Mouse (Mus musculus) liver, embryonic 12.5 days (tissue): ENCODE measurements around the gene Shox2. TPM values are rescaled to one million over a fixed set of nuclear protein-coding genes. Genes with fewer than 3 reads are reported as not detected.

Experiments
- ATAC-seq: fragments of 200-750 bp; cut with Nextera tagmentation; 2 replicates; pipeline ENCODE4 v1.8.0; 2017; ENCODE audit warnings: moderate number of reproducible peaks, mild to moderate bottlenecking, moderate library complexity
- H3K27ac ChIP-seq: fragments of 300-500 bp; sonication (generic); 2 replicates; pipeline ENCODE4 v1.5.1; 2016; ENCODE audit warnings: mild to moderate bottlenecking
- H3K27me3 ChIP-seq: fragments of 300-500 bp; sonication (generic); replicated peaks from 2 replicates; pipeline ENCODE4 v1.6.1; 2016; ENCODE audit warnings: mild to moderate bottlenecking, moderate library complexity
- H3K36me3 ChIP-seq: fragments of 300-500 bp; sonication (generic); 2 replicates; pipeline ENCODE4 v1.6.1; 2016; ENCODE audit warnings: mild to moderate bottlenecking, moderate library complexity
- H3K4me1 ChIP-seq: fragments of 300-500 bp; sonication (generic); 2 replicates; pipeline ENCODE4 v1.6.1; 2016
- H3K4me2 ChIP-seq: fragments of 300-500 bp; sonication (generic); 2 replicates; pipeline ENCODE4 v1.6.1; 2016; ENCODE audit warnings: mild to moderate bottlenecking, moderate library complexity
- H3K4me3 ChIP-seq: fragments of 300-500 bp; sonication (generic); 2 replicates; pipeline ENCODE4 v1.5.1; 2016; ENCODE audit warnings: mild to moderate bottlenecking, moderate library complexity
- H3K9ac ChIP-seq: fragments of 300-500 bp; sonication (generic); 2 replicates; pipeline ENCODE4 v1.6.1; 2016; ENCODE audit warnings: mild to moderate bottlenecking, moderate library complexity
- H3K9me3 ChIP-seq: fragments of 300-500 bp; sonication (generic); replicated peaks from 2 replicates; pipeline ENCODE4 v1.6.1; 2016; ENCODE audit warnings: mild to moderate bottlenecking, moderate library complexity
- WGBS: fragments of 180-500 bp; shearing (Covaris S2); methylation state at CpG from one replicate; pipeline ENCODE4 v1.1.7; 2016; ENCODE audit not compliant: insufficient replicate concordance; 5-methylcytosine and 5-hydroxymethylcytosine counted together
- polyA plus RNA-seq: library from polyadenylated mRNA; unstranded; fragments of >200 nt; fragmentation: Nextera tagmentation; extraction: Ambion mirVana; gene quantifications from 2 replicates; pipeline ENCODE4 v1.2.1, GENCODE M21; 2016

The Shox2 gene
- polyA plus RNA-seq, 1 experiment from 2014 or later: 0.17 TPM

DNA sequence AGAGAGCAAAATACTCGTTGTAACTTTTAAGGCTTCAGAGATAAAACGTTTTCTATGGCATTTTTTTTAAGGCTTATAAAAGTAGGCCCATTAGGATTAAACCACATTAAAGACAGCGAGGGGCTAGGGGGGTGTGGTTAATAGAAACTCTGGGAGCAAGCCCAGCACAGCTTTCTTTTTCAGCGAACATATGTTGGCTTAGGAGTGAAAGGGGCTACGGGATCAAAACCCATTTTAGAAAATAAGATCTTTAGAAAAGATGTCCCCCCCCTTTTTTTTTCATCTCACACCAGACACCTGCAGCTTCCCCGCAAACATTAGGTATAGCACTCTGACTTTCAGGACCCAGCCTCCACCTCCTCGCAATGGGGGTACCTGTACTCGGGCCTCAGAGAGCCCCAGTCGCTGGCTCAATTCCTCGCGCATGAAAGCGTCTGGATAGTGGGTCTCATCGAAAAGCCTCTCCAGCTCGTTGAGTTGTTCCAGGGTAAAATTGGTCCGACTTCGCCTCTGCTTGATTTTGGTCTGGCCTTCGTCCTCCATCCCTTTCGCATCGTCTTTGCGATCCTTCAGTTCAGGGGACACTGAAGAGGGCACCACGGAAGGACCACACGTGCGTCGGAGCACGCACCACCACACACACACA lies 3.6 kb downstream of the Shox2 start:
- Histone ChIP-seq H3K27me3 (peaks cover 92% of the 10 kb centered on the region), H3K4me1 (peaks cover 36% of the 10 kb centered on the region), H3K4me3 (no peak overlapping the region), H3K4me2 (no peak overlapping the region), H3K27ac (no peak overlapping the region), H3K9ac (no peak overlapping the region), H3K36me3 (no peaks in the 10 kb centered on the region), H3K9me3 (no peaks in the 10 kb centered on the region)
- ATAC-seq: no peak
- WGBS: 2% methylated on average over 25 of the region's 25 CpGs

DNA sequence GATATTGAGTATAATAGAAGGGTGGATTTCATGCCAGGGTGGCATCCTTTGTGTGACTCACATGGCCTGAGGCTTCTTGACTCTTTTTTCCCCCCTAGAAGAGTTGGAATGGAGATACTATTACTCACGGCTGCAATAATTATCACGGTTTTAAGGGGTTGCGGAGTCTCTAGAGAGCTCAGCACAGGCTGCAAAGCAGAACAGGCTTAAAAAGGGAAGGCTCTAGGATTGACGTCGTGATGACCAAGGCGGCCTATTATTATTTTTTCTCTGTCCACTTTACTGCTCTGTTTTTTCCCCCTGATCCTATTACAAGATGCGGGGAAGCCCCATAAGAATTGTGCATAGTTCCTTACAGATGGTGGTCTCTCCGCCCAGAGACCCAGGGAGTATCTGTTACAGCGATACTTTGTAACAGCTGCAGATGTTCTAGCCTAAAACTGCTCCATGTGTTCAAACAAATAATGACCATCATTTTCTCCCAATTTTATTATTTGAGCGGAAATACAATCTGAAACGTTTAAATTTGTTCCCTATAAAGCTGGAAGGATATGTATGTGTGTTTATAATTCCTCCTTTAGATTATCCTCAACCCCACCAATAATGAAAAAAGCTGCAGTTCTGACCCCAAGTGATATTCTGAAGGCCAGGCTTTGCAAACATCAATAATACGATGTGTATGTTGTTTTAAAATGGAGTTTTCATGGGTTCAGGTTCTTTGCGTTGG lies 4.5 kb downstream of the Shox2 start:
- ATAC-seq: no peak
- peaks cover 91% of the 10 kb centered on the region for H3K27me3 ChIP-seq
- no peak overlapping the region for H3K4me2 ChIP-seq
- H3K9me3 ChIP-seq: no peaks in the 10 kb centered on the region
- WGBS: 10% methylated on average over 13 of the region's 13 CpGs
- H3K27ac ChIP-seq: no peak overlapping the region
- H3K4me1 ChIP-seq: peaks cover 28% of the 10 kb centered on the region
- no peak overlapping the region for H3K9ac ChIP-seq
- no peak overlapping the region for H3K4me3 ChIP-seq
- H3K36me3 ChIP-seq: no peaks in the 10 kb centered on the region

DNA sequence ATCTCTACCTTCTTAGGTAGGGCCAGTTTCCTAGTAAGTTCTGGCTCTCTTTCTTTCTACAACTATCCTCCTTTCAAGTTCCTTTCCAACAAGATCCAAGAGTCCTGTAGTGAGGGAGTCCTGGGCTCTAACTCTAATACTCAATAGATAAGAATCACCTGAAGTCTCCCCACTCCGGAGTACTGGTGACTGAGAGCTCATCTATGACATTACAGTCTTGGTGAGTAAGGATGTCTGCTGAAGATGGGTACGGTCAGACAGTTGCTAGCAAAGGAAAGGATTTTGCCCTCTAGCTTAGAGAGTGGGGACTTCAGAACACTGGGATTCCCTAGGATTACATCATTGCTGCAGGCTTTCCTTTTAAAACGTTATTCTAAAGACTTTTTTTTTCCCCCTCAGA lies 7.1 kb downstream of the Shox2 start:
- H3K9ac ChIP-seq: no peak overlapping the region
- H3K9me3 ChIP-seq: no peaks in the 10 kb centered on the region
- peaks cover 89% of the 10 kb centered on the region for H3K27me3 ChIP-seq
- H3K27ac ChIP-seq: no peak overlapping the region
- H3K4me3 ChIP-seq: no peak overlapping the region
- H3K36me3 ChIP-seq: no peaks in the 10 kb centered on the region
- 0 out of 2 replicates have a peak, but pooled peaks cover 18% of the 10 kb centered on the region for H3K4me1 ChIP-seq
- no peak overlapping the region for H3K4me2 ChIP-seq
- ATAC-seq: no peak
- WGBS: 12% methylated on average over 3 of the region's 3 CpGs

DNA sequence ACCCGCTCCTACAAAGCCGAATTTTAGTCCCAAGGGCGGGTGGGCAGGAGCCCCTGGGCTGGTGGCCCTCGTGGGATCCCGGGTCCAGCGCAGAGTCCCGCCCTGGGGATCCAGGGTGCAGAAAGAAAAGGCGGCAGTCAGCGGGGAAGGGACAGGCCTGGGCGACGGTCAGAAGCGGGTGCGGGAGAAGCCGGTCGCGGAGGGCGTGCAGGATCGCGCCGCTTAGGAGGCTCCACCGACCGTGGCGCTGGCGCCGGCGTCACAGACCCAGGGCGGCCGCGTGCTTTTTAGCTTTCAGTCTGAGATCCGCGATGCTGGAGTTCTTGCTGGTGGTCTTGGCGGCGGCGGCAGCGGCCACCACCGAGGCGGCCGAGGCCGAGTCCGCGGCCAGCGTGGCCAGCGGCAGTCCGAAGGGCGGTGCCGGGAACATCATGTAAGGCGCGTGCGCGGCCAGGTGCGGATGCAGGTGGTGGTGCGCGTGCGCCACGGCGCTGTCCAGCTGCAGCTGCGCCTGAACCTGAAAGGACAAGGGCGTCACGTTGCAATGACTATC lies 8.1 kb downstream of the Shox2 start:
- Histone ChIP-seq H3K27me3 (peaks cover 79% of the 10 kb centered on the region), H3K36me3 (no peaks in the 10 kb centered on the region), H3K9ac (no peak overlapping the region), H3K4me2 (peak overlapping the region; percentile 71), H3K27ac (no peak overlapping the region), H3K9me3 (no peaks in the 10 kb centered on the region), H3K4me1 (0 out of 2 replicates have a peak, but pooled peaks cover 14% of the 10 kb centered on the region), H3K4me3 (peak overlapping the region; percentile 51)
- peak; percentile 60 for ATAC-seq
- under 1% methylated on average over 59 of the region's 59 CpGs for WGBS

DNA sequence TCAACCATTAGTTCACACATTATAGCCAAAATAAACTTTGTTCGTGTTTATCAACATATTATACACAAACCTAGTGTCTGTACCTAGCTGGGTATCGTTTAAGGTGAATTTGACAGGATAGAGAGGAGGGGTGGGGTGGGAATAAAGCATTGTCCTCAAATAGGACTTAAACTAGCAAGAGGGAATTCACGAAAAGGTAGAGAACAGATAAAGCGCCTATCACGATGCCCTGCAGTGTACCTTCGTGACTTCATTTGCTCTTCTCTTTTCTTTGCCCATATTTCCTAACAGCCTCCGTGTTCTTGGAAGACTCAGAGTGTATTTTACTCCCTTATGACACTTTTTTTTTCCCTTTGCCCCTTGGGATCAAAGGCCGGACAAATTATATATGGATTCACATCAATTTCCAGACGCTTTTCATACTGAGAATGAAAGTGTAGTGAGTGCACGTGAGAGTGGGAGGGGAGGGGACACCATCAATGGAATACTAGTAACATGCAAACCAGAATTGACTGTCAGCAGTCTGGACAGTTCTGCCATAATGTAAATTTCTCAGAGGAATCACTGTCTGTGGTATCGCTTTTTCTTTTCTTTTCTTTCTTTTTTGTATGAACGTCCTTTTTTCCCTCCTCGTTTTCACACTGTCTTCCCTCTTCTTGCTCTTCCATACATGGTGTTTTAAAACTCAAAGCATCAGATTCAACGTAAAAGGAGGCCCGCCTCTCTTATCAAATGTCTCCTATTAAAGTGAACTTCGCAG lies 9.2 kb downstream of the Shox2 start:
- no peak for ATAC-seq
- no peak overlapping the region for H3K27ac ChIP-seq
- no peak overlapping the region for H3K4me3 ChIP-seq
- no peaks in the 10 kb centered on the region for H3K9me3 ChIP-seq
- no peak overlapping the region for H3K4me2 ChIP-seq
- 4% methylated on average over 16 of the region's 16 CpGs for WGBS
- peaks cover 73% of the 10 kb centered on the region for H3K27me3 ChIP-seq
- H3K9ac ChIP-seq: no peak overlapping the region
- H3K4me1 ChIP-seq: 0 out of 2 replicates have a peak, but pooled peaks cover 12% of the 10 kb centered on the region
- H3K36me3 ChIP-seq: no peaks in the 10 kb centered on the region

DNA sequence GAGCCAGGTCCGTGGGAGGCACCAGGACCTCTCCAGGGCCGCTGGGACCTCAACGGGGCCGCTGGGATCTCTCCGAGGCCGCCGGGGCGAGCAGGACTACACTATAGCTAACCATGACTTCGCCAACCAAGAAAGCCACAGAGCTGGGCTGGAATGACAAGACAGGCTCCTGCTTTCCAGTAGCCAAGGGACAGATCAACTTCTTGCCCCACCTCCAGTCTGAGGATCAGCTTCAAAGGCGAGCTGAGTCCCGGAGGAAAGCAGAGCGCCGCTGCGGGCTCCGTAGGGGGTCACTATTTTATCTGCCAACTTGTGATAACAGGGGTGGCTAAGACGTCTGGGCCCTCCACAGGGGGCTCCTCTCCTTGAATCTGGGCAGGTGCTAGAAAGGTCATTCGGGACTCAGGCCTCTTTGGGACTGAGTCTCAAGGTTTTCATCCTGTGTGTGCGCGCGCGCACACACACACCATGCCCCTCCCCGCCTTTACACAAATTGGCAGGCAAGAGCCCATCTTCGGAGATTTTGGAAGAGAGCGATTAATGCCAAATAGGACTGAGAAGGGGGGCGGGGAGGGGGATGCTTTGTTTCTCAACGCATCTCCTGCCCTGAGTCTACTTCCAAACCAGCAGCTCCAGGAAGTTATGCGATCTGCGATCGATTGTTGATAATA lies 10.8 kb downstream of the Shox2 start:
- no peak overlapping the region for H3K9ac ChIP-seq
- WGBS: 3% methylated on average over 29 of the region's 29 CpGs
- H3K27me3 ChIP-seq: peaks cover 67% of the 10 kb centered on the region
- no peaks in the 10 kb centered on the region for H3K36me3 ChIP-seq
- no peak overlapping the region for H3K27ac ChIP-seq
- H3K9me3 ChIP-seq: no peaks in the 10 kb centered on the region
- peak overlapping the region; percentile 44 for H3K4me2 ChIP-seq
- H3K4me1 ChIP-seq: 0 out of 2 replicates have a peak, but pooled peaks cover 12% of the 10 kb centered on the region
- H3K4me3 ChIP-seq: peak overlapping the region; percentile 25
- ATAC-seq: 0 out of 2 replicates have a peak, but pooled peaks have one; percentile 10

DNA sequence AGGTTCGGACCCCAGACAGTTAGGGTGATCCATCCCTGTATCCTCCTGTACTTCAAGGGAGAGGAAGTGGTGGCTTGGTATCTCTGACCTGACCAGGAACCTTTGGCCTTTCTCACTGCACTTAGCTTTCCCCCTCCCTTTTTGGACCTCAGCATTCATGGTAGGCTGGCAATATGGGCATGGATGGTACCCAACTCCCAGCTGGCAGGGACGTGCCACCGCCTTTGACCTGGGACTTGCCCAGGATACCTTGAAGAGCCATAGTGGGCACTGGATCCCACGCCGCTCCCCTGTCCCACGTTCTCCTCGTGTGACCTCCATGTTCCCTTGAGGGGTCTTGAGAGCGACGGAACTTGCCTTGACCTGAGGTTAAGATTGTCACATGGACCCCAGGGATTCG lies 11.3 kb downstream of the Shox2 start:
- peaks cover 68% of the 10 kb centered on the region for H3K27me3 ChIP-seq
- no peak overlapping the region for H3K9ac ChIP-seq
- 3% methylated on average over 10 of the region's 10 CpGs for WGBS
- ATAC-seq: no peak
- H3K4me1 ChIP-seq: 0 out of 2 replicates have a peak, but pooled peaks cover 12% of the 10 kb centered on the region
- H3K9me3 ChIP-seq: no peaks in the 10 kb centered on the region
- H3K27ac ChIP-seq: no peak overlapping the region
- H3K4me2 ChIP-seq: peak overlapping the region; percentile 44
- no peaks in the 10 kb centered on the region for H3K36me3 ChIP-seq
- H3K4me3 ChIP-seq: peak overlapping the region; percentile 25; the same call in 1 of the 2 replicates

DNA sequence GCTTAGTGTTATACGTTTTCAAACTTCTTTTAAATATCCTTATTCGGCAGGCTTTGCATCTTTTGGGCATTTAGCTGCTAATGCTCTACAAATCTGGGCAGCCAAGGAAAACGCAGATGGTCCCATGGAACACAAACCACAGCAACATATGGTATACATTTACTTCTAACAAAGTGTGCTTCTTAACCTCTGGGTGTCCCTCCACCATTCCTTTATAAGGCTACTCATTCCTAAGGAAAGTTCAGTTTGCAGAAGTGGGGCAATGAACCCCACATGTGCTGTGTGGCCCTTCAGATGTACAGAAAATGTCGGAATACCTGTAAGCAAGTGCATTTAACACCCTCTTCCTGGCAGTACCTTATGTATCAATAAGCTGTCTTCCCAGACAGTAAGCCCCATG lies 14.1 kb downstream of the Shox2 start:
- WGBS: 55% methylated on average over 4 of the region's 4 CpGs
- H3K4me3 ChIP-seq: no peak overlapping the region
- no peak overlapping the region for H3K4me2 ChIP-seq
- peaks cover 48% of the 10 kb centered on the region for H3K27me3 ChIP-seq
- no peaks in the 10 kb centered on the region for H3K9me3 ChIP-seq
- no peak for ATAC-seq
- no peak overlapping the region for H3K9ac ChIP-seq
- no peak overlapping the region for H3K27ac ChIP-seq
- H3K4me1 ChIP-seq: 0 out of 2 replicates have a peak, but pooled peaks cover 5% of the 10 kb centered on the region
- H3K36me3 ChIP-seq: no peaks in the 10 kb centered on the region

DNA sequence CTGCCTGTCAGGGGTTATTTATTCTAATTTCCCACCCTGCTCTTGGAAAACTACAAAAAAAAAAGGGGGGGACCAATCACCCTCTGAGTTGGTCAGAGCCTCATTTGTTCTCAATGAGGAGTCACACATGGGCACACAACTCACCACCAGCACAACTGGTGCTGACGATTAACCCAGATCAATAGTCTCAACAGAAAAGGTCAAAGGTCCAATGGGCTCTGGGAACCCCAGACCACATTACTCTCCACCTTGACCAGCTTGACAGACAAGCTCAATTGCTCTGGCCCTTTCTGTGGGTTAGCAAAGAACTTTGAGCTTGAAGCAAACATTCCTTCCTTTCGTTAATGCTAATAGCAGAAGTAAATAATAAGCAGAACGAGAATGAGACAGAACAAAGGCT lies 16.7 kb downstream of the Shox2 start:
- no peak overlapping the region for H3K4me3 ChIP-seq
- H3K9ac ChIP-seq: no peak overlapping the region
- H3K27me3 ChIP-seq: peaks cover 24% of the 10 kb centered on the region
- WGBS: 49% methylated on average over 3 of the region's 3 CpGs
- no peak overlapping the region for H3K27ac ChIP-seq
- peak; percentile 66; the same call in 1 of the 2 replicates for ATAC-seq
- no peaks in the 10 kb centered on the region for H3K36me3 ChIP-seq
- no peak overlapping the region for H3K4me2 ChIP-seq
- no peaks in the 10 kb centered on the region for H3K4me1 ChIP-seq
- H3K9me3 ChIP-seq: no peaks in the 10 kb centered on the region

DNA sequence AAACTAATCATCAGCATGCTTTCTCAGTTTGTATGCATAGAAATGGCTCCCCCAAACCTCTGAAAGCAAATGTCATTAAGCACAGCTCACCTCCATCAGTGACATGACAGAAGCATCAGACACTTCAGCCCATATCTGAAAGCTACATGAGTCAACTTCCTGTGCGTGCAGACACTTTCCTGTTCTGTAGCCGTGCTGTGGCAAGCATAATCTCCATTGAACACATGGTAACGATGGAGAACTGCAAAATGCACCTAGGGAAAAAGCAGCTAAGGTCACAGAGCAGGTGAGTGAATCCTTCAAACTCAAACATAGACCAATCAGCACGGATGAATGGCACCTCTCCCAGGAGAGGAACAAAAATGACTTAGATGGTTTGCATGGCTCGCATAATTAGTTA lies 21.6 kb downstream of the Shox2 start:
- Histone ChIP-seq H3K4me3 (no peak overlapping the region), H3K9me3 (no peaks in the 10 kb centered on the region), H3K9ac (no peak overlapping the region), H3K4me1 (no peaks in the 10 kb centered on the region), H3K4me2 (no peak overlapping the region), H3K36me3 (no peaks in the 10 kb centered on the region), H3K27ac (no peak overlapping the region), H3K27me3 (peaks cover 7% of the 10 kb centered on the region; the same call in 1 of the 2 replicates)
- no peak for ATAC-seq
- 28% methylated on average over 5 of the region's 5 CpGs for WGBS

DNA sequence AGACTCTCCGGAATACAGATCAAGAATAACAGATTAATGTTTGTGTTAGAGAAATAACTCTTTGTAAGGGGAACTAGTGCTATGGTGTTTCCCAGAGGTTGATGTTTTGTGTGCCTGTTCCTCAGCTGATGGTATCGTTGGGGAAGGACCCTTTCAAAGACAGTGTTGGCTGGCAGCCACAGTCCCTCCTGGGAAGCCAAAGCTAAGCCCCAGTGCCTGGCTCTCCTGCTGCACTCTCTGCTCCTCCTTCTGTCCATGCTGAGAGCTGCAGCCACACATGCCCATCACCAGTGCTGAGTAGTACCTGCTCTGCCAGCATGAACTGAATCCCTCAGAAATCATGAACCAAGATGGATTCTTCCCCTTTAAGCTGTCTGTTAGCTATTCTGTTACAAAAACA lies 26.4 kb downstream of the Shox2 start:
- WGBS: 57% methylated on average over 2 of the region's 2 CpGs
- no peak overlapping the region for H3K4me3 ChIP-seq
- H3K27ac ChIP-seq: no peak overlapping the region
- H3K4me1 ChIP-seq: no peaks in the 10 kb centered on the region
- no peaks in the 10 kb centered on the region for H3K36me3 ChIP-seq
- no peaks in the 10 kb centered on the region for H3K9me3 ChIP-seq
- no peak overlapping the region for H3K9ac ChIP-seq
- no peak overlapping the region for H3K4me2 ChIP-seq
- ATAC-seq: no peak
- H3K27me3 ChIP-seq: no peaks in the 10 kb centered on the region
